Comparison of ENCODE assay signal across 1 mouse cellular context in genomic region chr12:108333056-108333455, GRCm38 (mm10).
TF ChIP-seq lines count a peak whose summit lies in the region.

No protein-coding gene starts in this region.

TF ChIP-seq in CH12.LX, 34 proteins besides CTCF, POLR2A, EP300 and RAD21:
- peak; percentile 40 for TF ChIP-seq SMC3 (IDR thresholded peaks at IDR 0.05; ENCODE audit: low read depth, low read length)
- TF ChIP-seq TBP (conservative IDR thresholded peaks at IDR 0.05; ENCODE audit: low read depth, low read length) = no peak
- TF ChIP-seq CHD1 (IDR thresholded peaks at IDR 0.05; ENCODE audit: low read depth, low read length) = no peak
- TF ChIP-seq TCF12 (IDR thresholded peaks at IDR 0.05; ENCODE audit: low read depth, low read length) = no peak
- no peak for TF ChIP-seq GABPA (IDR thresholded peaks at IDR 0.05; ENCODE audit: insufficient replicate concordance, low read depth, low read length)
- no peak for TF ChIP-seq HCFC1 (IDR thresholded peaks at IDR 0.05; ENCODE audit: low read depth, low read length)
- no peak for TF ChIP-seq SIN3A (IDR thresholded peaks at IDR 0.05; ENCODE audit: low read length)
- no peak for TF ChIP-seq PAX5 (IDR thresholded peaks at IDR 0.05; ENCODE audit: low read length)
